Mouse (Mus musculus): ENCODE results near the gene Sars.

The Sars gene

DNA sequence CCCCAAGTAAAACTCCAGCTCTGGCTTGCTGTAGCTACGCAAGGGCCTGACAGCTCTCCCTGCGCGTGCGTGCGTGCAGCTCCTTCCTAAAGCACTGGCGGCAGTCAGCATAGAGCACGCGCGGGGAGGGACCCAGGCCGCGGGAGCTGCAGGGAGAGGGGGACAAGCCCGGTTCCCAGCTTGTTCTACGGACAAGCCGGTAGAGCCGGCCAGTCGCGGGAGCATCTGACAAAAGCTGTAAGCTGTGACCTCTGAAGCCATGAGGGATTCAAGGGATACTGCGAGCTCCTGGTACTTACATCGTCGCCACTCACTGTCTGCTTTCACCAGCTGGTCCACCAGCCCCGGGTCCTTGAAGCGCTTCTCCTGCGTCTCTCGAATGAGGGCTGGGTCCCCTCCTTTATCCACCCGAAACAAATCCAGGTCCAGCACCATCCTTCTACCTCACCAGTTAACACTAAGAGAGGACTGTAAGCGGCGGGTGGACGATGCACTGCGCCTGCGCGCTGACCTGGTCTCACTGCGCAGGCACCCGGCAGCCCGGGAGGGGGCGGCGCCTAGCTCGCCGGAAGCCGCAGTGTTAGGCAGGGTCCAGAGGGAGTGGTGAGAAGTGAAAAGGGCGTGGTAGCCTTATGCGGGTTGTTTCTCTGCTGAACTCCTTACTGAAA lies at the start of gene Sars:
TSS of gene Sars (minus strand) at position 512 of the 668 bp plus-strand sequence.
- peak; percentile 89 to 90 for DNase-seq

DNA sequence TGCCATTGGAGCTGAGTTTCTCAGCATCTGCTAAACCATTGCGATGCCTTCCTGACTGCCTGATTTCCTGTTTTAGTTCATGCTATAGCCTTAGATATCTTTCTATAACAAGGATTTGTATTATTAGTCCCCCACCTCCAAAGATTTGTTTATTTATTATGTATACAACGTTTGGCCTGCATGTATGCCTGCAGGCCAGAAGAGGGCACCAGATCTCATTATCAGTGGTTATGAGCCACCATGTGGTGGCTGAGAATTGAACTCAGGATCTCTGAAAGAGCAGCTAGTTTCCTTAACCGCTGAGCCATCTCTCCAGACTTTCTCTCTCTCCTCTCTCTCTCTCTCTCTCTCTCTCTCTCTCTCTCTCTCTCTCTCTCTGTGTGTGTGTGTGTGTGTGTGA lies 45.0 kb upstream of the Sars start:
- DNase-seq = peak; percentile 29 to 42

DNA sequence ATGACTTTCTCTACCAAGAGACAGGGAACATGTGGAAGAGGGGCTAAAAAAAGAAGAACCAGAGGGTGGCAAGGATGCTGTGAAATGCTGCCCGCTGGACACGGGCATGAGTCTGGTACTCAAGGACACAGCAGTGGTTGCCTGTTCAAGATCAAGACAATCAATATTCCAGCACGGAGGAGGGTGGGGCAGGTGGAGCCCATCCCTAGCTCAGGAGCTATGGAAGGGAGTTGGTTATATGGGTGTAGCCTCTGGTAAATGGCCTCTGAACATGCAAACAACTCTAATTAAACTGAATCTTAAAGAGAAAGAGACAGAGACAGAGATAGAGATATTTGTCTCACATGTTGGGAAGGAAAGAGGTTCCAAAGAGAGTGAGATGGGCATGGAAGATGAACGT lies 39.7 kb upstream of the Sars start:
- no peak for DNase-seq

DNA sequence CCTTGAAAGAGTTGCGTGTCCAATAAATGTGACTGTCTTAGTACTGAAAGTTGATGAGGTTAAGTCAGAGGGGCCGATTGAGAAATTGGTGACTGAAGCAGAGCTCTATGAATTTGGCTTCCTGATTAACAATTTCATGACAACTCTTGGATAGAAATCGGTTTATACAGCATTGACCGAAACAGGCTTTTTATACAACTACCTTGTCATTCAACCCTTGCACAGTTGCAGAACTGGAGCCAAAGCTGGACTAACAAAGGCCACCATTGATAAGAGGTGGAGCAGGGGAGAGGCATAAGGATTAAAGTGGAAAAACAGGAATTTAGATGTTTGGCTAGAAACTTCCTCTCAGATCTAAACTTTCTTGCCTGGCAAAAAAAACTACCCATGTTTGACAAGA lies 33.8 kb upstream of the Sars start:
- DNase-seq = no peak

DNA sequence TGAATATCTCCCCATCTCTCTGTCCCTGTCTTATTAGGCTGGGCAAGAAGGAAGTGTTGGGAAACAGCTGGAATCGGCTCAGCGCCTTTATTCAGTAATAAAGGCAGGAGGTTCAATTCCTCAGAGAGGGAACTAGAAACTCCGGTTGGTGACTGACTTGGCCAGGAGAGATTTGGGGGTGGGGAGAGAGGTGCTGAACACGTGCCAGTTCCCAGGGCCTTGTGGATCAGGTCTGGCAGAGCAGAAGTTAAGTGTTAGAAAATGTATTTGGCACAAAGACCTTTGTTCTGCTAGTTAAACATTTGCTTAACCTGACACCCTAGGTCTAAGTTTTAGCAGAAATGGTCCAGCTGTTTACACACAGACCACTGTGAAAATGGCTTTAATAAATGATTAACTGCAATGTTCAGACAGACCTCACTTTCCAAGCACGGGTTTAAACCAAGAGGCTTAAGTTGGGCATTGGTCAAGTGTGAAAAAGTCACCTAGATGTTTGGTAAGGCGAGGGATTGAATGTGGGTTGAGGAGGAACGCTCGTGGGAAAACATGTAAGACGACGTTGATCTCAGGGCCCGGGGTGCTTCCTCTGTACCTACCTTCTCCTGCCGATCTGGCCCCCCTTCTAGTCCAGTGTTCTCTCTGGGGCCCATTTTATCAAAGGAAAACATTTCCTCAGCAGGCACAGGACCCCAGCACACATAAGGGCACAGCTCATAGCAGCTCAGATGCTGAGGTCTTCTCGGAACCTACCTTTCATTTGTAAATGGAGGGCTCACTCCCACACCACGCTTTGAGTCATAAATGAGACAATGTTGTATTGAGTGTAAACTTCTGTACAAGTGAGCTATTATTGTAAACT lies 32.0 kb upstream of the Sars start:
- no peak for DNase-seq

DNA sequence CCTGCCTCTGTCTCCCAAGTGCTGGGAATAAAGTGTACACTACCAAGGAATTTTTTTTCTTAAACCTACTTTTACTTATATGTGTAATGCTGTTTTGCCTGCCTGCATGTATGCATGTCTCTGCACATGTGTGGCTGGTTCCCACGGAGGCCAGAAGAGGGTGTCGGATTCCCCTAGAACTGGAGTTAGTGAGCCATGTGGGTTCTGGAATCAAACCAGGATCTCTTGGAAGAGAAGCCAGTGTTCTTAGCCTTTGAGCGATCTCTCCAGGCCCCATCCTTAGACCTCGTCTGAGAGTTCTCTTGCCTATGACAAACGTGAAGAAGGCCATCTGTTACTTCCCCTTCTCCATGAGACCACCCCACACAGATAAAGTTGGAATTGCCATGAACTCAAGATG lies 30.5 kb upstream of the Sars start:
- DNase-seq = no peak

DNA sequence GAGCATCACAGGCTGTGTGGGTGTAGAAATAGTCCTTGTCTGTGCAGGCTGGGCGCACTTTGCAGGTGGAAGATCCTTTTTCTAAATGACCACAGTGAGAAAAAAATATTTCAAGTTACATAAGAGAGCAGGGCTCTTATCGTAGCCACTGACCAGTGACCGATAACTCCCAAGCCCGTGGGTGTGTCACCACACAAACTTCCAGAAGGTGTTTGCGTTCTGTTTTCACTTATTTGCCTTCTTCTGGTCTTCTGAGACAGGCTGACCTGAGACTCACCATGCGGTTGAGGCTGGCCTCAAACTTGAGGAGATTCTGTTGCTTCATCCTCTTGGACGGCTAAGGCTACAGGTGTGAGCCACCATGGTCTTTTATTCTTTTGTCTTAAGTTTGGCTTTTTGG lies 30.0 kb upstream of the Sars start:
- no peak for DNase-seq

DNA sequence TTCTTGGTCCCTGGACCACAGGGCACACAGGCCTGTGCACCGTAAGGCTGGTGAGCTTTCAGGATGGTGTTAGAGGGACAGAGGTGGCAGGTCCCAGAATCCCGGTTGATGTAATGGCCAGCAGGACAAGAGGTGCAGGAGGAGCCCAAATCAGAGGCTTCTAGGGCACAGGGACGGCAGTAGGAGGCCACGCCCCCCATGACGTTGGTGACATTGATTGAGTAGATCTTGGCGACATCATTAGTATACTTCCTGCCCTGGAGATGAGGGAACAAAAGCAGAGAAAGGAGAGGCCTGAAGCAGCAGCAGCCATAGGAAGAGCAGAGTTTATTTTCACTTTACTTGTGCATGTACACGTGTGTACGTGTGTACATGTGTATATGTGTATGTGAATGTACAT lies 22.8 kb upstream of the Sars start:
- peak in 1 of 2 experiments; percentile 17 for DNase-seq

DNA sequence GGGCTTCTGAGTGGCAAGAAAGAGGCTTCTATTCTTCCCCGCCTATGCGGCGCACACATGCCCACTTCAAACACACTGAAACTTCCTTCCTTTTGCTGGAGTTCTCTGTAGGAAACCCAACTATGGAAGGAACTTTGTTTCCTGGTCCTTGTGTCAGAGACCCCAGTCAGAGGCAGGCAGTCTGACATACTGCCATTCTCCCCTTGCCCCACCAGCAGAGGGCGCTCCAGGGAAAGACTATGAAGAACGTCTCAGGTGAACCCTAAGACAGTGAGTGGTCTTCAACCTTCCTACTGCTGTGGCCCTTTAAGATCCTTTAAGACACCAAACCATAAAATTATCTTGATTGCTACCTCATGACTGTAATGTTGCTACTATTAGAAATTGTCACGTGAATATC lies 21.4 kb upstream of the Sars start:
- DNase-seq = peak; percentile 74 to 80

DNA sequence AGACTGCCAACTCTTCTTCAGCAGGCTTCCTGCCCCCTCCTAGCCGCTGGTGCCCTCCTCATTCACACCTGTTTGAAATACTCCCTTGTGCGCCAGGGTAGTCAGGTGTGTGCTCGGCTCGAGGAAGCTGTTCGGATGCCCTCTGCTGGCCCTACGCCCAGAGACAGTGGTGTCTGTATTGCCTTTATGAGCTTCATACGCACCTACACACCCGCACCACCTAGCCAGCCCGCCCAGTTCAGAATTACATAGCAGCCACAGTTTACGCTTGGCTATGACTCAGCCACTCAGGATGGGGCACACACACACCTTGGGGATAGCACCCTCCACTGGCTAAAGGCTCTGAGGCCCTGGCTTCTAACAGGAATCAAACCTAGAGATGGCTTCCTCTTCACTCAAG lies 13.9 kb upstream of the Sars start:
- DNase-seq = peak; percentile 58 to 65

DNA sequence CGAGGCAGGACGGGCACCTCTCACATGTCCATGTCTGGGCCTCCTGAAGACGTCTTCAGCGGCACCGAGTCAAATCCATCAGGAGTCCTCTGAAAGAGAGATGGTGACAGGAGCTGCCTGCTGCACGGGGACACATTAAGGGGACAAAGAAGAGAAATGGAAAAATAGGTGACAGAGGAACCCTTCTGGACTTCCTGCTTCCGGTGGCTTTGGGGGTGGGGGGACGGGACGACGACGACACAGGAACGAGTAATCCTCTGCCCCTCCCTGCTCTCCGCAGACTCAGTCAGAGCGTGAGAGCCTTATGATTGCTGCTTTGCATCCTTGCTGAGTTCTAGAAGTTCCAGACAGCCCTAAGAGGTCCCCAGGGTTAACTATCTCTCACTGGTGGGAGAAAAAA lies 13.4 kb upstream of the Sars start:
- peak; percentile 19 to 27 for DNase-seq

DNA sequence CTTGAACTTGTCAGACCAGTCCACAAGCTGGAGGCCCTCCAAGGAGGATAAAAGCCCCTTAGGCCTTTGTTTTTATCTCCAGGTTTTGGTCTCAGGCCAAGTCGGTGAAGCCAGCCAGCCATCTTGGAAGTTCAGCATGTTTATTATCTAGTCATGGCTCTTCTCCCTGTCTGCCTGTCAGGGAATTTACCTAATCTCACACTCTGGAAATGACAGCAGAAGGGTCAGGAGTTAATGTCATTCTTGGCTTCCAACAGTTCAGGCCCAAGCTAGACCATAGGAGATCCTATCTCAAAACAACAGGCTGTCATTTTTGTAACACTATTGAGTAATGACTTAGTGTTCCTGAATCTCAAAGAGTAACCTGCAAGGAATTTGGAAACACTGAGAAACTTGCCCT lies 9.2 kb upstream of the Sars start:
- no peak for DNase-seq

DNA sequence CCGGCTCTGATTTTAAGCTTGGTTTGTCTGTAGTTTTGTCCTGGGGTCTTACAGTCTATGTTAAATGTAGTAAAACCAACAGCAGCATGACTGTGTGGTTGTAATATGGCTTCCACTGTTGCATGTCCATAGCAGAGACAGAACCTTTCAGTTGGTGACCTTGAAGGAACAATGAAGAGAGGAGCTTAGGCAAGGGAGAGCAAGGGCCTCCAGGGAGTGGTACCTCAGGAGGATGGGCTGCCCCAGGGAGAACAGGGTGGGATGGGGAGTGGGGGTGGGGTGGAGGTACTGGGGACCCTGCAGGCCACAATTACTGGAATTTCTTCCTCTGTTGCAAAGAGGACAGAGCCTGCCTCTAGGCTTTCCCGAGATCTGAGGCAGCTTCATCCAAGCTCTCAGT lies 7.0 kb upstream of the Sars start:
- no peak for DNase-seq

DNA sequence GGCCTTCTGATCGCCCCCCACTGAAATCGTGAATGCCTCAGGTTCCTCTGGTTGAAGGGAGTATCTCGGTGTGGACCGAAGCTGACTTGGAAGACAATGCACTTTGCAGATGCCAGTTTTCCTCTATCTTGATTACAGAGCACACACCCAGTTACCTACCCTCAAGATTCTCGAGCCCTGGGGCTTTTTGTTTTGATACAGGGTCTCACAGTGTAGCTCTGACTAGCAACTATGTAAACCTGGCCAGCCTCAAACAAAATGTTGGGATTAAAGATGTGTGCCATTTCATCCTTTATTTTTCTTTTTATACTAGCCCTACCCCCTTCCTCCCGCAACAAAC lies 327 bp upstream of the Sars start:
- no peak for DNase-seq

DNA sequence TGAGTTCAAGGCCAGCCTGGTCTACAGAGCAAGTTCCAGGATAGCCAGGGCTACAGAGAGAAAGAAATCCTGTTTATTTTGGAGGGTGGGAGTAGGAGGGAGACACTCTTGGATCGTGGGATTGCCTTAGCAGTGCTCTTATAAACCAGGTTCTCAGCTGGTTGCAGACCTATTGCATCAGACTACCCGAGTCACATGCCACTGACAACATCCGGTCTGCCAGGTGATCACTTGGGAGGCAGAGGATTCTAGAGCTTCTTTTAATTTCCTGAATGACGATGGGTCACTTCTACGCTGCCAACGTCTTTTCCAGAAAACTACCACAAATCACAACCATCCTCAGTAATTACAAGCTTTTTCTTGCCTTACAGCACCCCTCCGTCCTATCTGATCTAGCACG lies 980 bp downstream of the Sars start:
- peak; percentile 67 to 70 for DNase-seq

DNA sequence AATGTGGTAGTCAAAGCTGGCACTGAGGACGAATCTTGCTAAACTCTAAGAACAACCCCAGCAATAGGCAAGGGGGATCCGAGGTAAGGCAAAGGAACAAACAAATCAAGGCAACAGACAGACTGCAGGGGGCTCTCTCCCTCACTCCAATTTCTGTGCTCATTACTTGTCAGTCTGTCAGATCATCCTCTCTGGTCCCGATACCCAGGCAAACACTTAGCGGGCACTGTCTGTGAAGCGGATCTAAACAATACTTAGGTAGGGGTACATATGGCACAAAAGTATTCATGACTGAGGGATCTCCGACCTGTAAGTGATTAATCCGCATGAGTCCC lies 8.7 kb downstream of the Sars start:
- no peak for DNase-seq

DNA sequence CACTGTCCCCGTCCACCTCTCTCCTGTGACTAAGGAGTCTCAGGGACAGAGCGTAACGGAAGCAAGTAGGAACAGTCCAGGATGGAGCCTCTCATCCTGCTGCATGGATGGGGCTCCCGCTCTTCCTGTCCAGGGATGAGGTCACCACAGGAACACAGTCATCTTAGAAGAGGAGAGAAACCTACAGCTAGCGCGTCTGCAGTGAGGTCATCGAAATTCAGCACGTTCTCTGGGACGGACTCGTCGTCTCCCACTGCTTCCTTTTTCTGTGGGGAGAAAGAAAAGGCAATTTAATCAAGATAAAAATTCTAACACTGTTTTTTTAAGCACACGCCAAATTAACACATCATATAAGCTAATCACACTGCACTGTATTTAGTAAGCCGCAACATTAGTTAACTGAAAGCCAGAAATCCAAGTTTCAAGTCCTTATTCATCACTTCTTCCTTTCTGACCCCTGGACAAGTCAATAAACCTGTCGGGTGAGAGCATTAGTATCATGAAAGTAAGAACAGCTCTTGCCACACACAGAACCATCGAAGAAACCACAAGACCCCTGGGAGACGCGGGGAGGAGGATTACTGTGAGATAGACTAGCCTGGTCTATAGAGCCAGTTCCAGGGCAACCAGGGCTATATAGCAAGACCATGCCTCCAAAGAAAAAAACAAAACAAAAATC lies 9.2 kb downstream of the Sars start:
- no peak for DNase-seq

DNA sequence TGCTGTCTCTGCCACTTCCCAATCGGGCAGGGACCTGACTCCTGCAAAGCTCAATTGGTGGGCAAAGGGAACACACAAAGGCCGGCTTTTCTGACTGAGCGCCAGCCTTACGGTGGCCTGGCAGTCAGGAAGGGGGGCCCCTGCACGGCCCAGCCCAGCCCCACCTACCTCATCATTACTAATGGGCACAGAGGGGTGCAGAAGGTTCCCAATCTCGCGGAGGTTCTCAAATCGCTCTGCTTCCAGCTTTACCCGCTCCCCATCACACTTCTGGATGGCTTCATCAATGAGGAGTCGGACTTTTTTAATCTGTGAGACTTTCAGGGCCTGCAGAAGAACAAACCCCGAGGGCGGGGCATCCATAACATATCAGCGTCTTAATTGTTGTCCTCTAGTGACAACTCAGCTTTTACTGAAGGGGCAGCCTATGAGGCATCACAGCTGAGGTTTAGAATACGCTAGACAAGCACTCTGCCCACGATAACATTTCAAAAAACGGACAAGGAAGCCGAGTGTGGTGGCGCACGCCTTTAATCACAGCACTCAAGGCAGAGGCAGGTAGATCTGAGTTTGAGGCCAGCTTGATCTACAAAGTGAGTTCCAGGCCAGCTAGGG lies 11.0 kb downstream of the Sars start:
- DNase-seq = no peak

DNA sequence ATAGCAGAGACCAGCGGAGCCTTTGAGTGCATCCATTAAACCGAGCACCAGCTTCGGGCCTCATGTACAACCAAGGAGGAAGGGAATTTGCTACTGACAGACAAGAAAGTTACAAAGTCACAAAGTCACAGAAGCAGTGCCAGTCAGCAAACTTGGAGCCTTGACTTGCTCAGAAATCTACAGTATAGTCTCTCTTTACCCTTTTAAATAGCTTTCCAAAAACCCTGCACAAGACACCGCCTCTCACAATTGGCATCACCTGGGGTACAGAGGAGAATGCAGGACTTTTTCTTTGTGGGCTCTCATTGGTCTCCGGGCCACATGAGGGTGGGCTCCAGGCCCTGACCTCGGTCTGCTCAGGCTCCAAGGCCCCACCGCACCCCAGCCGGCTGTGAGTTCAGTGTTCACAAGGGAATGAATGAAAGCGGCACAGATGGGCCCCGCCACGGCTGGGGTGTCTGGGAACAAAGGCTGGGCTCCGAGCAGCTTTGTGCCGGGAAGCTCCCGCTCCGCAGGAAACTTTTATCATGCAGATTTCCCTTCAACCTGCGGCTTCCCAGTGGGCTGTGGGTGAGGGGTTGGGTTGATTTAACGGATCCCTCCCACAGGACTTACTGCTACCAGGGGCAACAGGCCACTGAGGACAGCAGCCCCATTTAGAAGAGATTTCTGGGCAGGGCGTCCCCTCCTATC lies 11.7 kb downstream of the Sars start:
- DNase-seq = no peak

DNA sequence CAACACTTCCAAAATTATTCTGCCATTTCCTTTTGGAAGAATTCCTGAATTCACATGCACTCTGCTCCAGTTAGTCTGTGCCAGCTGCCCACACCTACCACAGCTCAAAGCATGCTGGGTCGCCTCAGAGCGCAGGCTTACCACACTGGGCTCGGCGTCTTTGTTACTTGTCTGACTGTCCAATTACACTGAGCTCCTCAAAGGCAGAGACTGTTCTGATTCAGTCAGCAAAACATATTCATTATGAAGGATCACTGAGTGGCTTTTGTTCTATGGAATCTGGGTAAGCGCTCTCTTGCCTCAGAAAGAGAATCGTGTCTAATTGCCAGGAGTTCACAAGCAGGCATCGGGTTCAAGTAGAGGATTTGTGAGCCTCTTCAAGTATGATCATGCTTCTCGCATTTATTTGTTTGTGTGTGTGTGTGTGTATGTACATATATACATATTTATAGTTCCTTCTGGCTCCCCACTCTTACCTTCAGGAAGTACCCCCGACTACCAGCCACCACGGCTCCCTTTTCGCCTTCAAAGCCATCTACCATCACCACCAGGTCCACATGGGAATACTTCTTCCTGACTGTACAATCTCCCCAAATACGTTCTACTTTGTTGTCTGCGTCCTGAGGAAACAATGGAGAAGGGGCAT lies 12.3 kb downstream of the Sars start:
- no peak for DNase-seq

DNA sequence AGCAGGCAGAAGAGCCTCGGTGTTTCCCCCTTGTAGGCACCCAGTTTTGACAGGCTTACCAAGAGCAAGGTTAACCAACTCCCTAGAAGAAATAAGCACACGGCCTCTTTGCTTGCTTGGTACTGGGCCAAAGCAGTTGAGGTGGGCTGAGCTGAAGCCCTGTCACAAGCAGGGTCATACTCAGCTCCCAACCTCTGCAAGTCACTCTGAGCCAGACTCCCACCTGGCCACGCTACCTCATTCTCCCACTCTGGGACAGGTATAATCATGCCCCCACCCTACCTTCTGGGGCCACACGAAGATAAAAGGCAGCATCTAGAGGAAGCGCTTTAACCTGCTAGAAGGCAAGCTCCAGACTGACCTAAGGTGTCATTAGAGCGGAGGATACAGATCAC lies 19.4 kb downstream of the Sars start:
- no peak for DNase-seq

DNA sequence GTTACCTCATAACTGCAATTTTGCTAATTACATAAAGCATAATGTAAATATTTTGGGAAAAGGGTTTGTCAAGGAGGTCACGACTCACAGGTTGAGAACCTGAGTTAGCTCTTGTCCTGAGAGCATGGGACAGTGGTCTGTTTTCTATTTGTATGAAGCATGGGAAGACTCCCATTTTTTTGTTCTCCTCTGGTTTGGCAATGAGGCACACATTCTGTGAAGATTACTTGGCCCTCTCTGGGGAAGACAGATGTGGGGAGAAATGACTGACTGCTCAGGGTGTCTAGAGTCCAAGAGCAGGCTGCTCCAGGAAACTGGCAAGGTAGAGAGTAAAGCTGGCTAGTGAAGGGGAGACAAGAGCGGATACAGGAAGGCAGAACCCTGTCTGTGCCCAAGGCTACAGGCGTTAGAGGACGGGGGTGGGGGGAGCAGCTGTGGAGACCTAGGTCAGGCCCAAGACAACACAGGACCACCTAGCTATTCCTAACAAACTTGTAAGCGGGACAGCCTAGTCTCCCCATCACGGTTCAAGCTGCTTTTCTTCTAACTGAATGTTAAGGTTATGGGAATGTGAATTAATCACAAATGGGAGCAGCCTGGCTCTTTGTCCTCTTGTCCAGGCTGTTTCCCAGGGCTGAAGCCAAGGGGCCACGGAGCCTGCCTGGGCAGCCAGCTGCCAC lies 19.9 kb downstream of the Sars start:
- no peak for DNase-seq

Data from B cell, adult 2 months (primary cell).